Mouse (Mus musculus) adrenal gland (tissue): Measurements from ENCODE around the gene Spag16.

ENCODE experiments used
- intact Hi-C: fragments of 180-260 bp; cut with DNase I; formaldehyde crosslinking; loops from one replicate; pipeline ENCODE4 v1.15.1; 2025

Spag16 gene

GRCm38 (mm10) chr1:70442209-70443080 lies 615.7 kb downstream of the Spag16 start:
- intact Hi-C loops: no loop called here

DNA sequence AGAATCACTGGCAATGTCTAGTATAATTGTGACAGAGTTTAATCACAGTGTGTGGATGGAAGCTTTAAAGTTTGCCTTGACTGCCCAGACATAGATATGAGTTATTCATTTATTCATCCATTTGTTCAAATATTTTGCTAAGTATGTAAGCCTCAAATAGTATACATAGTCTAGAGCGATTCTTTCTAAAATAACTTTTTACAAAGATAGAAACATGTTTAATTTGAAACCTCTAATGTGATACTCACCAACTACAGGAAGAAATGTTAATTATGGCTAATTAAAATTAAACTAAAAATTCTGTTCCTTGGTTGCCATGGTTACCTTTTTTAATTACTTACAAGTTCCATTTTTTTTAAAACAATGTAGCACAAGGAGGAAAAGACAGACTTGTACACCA lies 653.1 kb downstream of the Spag16 start:
- intact Hi-C loops: no loop called here

- intact Hi-C loops: no loop called here
Measured at GRCm38 (mm10) chr1:70518918-70519317, 692.1 kb downstream of the Spag16 start.

DNA sequence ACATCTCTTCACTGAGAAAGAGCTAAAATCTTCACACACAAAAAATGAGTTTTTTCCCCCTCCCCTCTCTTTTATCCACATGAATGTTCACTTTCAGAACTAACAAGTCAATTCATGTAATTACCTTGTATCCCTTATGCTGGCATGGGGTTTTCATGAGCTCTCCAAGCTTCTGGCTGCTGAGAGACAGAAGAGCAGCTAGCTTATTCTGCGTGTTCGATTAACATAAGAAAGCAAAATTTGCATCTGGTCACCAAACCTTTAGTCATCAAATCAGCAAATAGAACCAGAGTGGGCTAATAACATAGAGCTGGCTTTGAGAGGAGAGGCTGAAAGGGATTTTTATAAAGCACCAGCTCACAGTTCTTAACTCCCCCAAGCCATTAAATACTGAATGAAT lies 700.4 kb downstream of the Spag16 start:
- intact Hi-C loops: no loop called here

DNA sequence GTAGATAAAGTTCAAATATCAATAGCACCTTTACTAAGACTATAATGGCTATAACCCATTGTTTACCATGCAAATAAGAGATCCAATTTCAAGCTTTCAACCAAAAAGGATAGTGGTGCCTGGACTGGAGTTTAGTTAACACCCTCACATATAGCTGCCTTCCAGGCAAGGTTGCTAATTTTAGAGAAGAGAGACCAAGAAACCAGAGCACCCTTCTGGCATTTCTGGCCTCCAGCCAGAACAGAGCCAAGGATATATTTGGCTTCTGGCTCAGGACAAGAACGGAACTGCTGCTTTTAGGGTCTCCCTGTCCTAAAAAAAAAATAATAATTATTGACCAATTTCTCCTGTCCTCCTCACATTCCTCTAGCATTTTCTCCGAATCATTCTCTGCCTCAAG lies 703.0 kb downstream of the Spag16 start:
- intact Hi-C loops: no loop called here

- intact Hi-C loops: no loop called here
Measured at GRCm38 (mm10) chr1:70551839-70552238, 725.1 kb downstream of the Spag16 start.

DNA sequence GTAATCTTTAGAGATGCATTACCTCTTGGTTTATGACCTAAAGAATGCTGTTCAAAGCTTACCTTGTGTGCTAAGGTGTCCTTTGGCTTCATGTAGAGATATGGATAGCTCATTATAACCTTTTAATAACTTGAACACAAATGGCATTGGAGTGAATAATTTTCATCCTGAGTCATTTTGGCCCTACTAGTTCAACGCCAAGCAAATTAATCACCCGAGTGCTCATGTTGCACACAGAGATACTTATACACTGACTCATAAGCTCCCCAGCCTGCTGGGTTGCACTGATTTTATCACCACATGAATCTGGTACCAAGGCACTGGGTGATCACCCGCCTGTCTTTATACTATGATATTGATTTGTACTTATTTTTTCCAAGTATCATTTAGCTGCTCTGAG lies 795.0 kb downstream of the Spag16 start:
- intact Hi-C loops: no loop called here

- intact Hi-C loops: no loop called here
Measured at GRCm38 (mm10) chr1:70624803-70625460, 798.2 kb downstream of the Spag16 start.

DNA sequence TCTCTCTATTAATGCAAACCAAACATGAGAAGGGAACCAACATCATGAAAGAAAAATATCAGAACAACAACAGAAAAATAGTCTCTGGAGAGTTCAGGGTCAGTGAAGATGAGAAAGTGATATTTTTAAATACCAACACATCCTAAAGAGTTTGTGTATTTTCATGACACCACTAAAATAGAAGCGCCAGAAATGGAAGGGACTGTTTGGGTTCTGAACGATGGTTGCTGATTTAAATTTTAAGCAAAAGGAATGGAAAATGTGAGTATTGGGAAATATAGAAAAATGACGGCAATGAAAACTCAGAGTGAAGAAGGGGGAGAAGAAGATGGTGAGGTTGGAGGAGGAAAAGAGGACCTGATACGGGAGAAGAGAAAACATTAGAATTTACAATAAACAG lies 825.9 kb downstream of the Spag16 start:
- intact Hi-C loops: no loop called here

DNA sequence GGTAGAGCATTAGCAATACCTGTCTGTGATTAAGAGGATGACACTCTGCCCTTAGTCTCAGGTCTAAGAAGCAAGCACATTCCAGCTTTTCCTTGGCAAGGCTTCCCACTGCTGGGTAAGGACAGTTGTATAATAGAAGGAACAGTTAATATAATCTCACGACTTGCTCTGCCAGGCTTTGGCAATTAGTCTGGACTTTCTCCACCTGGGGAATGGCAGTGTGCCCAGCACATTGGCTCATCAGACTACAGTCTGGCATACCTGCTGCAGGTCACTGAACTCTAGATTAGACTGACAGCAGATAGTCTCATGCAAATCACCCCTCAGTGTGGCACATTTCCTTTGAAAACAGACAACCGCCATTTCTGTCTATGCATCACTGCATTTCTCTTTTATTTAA lies 865.8 kb downstream of the Spag16 start:
- intact Hi-C loops: no loop called here

GRCm38 (mm10) chr1:70700270-70700669 lies 873.5 kb downstream of the Spag16 start:
- intact Hi-C loops: no loop called here

DNA sequence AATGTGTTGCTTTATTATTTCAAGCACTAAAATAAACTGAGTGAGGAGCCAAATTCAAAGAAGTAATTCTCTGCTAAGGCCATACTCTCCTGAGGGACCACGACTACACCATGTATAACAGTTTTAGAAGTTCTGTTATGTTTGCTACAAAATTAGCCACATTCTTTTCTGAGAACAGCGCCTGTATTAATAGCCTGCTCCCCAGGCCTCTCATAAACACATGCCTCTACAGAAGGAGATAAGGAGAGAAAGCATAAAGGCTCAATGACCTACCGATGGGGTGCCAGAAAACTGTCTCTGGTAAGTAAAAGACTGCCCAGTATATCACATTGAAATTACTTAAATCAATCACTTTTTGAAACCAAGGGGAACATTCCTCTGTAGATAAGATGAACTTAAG lies 877.2 kb downstream of the Spag16 start:
- intact Hi-C loops: no loop called here

DNA sequence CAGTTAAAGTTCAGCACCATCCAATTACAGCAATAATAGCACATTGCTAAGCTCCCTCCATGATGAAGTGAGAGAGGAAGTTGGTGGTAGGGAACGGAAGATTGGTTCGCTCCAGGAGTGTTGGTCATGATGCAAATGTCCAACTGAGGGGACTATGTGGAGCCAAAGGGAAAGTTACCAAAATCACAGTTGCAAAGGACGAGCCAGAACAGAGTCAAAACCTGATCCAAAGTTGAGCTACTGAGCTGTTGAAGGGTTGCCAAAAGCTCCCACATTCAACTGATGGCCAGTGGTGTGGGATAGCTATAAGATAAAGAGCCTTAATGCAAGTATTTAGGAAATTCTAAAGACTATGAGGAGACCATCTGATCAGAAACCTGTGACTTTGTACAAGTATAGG lies 879.1 kb downstream of the Spag16 start:
- intact Hi-C loops: no loop called here

DNA sequence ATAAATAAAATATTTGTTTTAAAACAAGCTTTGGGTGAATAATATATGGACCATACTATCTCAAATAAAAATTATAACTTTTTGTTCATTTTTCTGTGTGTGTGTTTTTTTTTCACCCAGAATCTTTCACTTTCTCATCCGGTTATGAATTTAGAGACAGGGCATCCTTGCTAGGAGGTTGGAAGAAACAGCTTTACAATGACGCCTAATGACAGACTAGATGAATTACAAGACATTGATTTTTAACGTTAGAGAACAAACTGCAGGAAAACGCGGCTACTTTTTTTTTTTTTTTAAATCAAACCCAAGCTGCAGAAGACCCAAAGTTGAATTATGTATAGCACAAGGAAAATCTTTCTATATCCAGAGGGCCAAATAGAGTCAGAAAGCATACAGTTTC lies 898.3 kb downstream of the Spag16 start:
- intact Hi-C loops: no loop called here

- intact Hi-C loops: no loop called here
Measured at GRCm38 (mm10) chr1:70725655-70726066, 898.9 kb downstream of the Spag16 start, which contains the start of gene Vwc2l. Gene Vwc2l (plus strand): TSS chr1:70725715.
